Mouse (Mus musculus): ENCODE data around the gene Coq9.
A peak's percentile ranks its signal among the peaks of the same experiment; 100 is the strongest.
"Not testable (repeated sequence)": the region's sequence is repeated elsewhere in the genome, so short reads cannot be mapped to it uniquely, and the experiment has no call there.

Coq9 gene

GRCm38 (mm10) chr8:94822637-94823560, 15.2 kb upstream of the Coq9 start:
- DNase-seq, result peak; percentile 38 to 44

GRCm38 (mm10) chr8:94825170-94825569, 13.0 kb upstream of the Coq9 start:
- DNase-seq, result no peak

- DNase-seq, result no peak
Observed at GRCm38 (mm10) chr8:94826210-94826609, 11.9 kb upstream of the Coq9 start.

- DNase-seq, result no peak
Observed at GRCm38 (mm10) chr8:94828284-94828683, 9.8 kb upstream of the Coq9 start.

GRCm38 (mm10) chr8:94833901-94834405, 4.2 kb upstream of the Coq9 start:
- not testable (repeated sequence) for DNase-seq

- DNase-seq, result not testable (repeated sequence)
Observed at GRCm38 (mm10) chr8:94835751-94836150, 2.4 kb upstream of the Coq9 start.

GRCm38 (mm10) chr8:94836456-94837240, 1.5 kb upstream of the Coq9 start:
- DNase-seq, result no peak

- DNase-seq, result no peak
Observed at GRCm38 (mm10) chr8:94838600-94838999, 479 bp downstream of the Coq9 start.

- no peak for DNase-seq
Observed at GRCm38 (mm10) chr8:94841183-94841582, 3.1 kb downstream of the Coq9 start.

GRCm38 (mm10) chr8:94850049-94850448, 11.9 kb downstream of the Coq9 start:
- no peak for DNase-seq

GRCm38 (mm10) chr8:94854761-94855160, 16.6 kb downstream of the Coq9 start:
- DNase-seq, result not testable (repeated sequence)

GRCm38 (mm10) chr8:94857011-94857345, 18.9 kb downstream of the Coq9 start:
- DNase-seq, result no peak

- DNase-seq, result peak; percentile 94 to 96
Observed at GRCm38 (mm10) chr8:94857346-94858173, 19.4 kb downstream of the Coq9 start, which contains the start of gene Polr2c. TSS of gene Polr2c (plus strand) at chr8:94857450.

GRCm38 (mm10) chr8:94861352-94861910, 23.3 kb downstream of the Coq9 start:
- DNase-seq, result peak; percentile 83 to 85

GRCm38 (mm10) chr8:94862487-94863220, 24.5 kb downstream of the Coq9 start:
- no peak for DNase-seq

GRCm38 (mm10) chr8:94863897-94864673, 26.0 kb downstream of the Coq9 start:
- no peak for DNase-seq

GRCm38 (mm10) chr8:94865292-94865691, 27.2 kb downstream of the Coq9 start:
- DNase-seq, result no peak

GRCm38 (mm10) chr8:94866921-94867320, 28.8 kb downstream of the Coq9 start:
- DNase-seq, result no peak

GRCm38 (mm10) chr8:94869146-94869545, 31.0 kb downstream of the Coq9 start:
- DNase-seq, result no peak

- DNase-seq, result no peak
Observed at GRCm38 (mm10) chr8:94870003-94870402, 31.9 kb downstream of the Coq9 start.
